Mouse (Mus musculus) liver, embryonic 14.5 days (tissue): ENCODE results near the gene Rfc5. TPM values are rescaled to one million over a fixed set of nuclear protein-coding genes. Genes with fewer than 3 reads are reported as not detected.

ENCODE experiments used
- ATAC-seq: fragments of 200-750 bp; cut with Nextera tagmentation; 2 replicates; pipeline ENCODE4 v1.8.0; 2017; ENCODE audit warnings: moderate number of reproducible peaks, mild to moderate bottlenecking, moderate library complexity; ENCODE audit not compliant: insufficient read depth
- DNase-seq, 3 experiments: peaks; one replicate each; pipeline ENCODE4 v3.0.0-alpha.2; 2012 to 2013; ENCODE audit warnings: low read depth in 3 of 3, low spot score in 3 of 3
- H3K27ac ChIP-seq: fragments of 300-500 bp; sonication (generic); 2 replicates; pipeline ENCODE4 v1.5.1; 2014; ENCODE audit warnings: moderate library complexity, mild to moderate bottlenecking, control low read depth, inconsistent platforms
- H3K27me3 ChIP-seq: fragments of 300-500 bp; sonication (generic); 2 replicates; pipeline ENCODE4 v1.6.1; 2014; ENCODE audit warnings: mild to moderate bottlenecking, low read length, moderate library complexity; ENCODE audit not compliant: control insufficient read depth, insufficient read depth
- H3K36me3 ChIP-seq: fragments of 300-500 bp; sonication (generic); replicated peaks from 2 replicates; pipeline ENCODE4 v1.6.1; 2014; ENCODE audit warnings: low read depth; ENCODE audit not compliant: control insufficient read depth, insufficient read depth
- H3K4me1 ChIP-seq, 2 experiments: fragments of 200-500 bp in 1 of 2; fragments of 300-500 bp in 1 of 2; sonication (generic) in 1 of 2; replicated peaks; 2 replicates each; pipeline ENCODE4 v1.6.1; 2012 to 2014; ENCODE audit warnings: antibody characterized with exemption in 1 of 2, inconsistent platforms in 1 of 2, low read length in 1 of 2; ENCODE audit not compliant: control insufficient read depth in 2 of 2, insufficient read depth in 2 of 2
- H3K4me2 ChIP-seq: fragments of 300-500 bp; sonication (generic); 2 replicates; pipeline ENCODE4 v1.6.1; 2014; ENCODE audit warnings: low read depth, mild to moderate bottlenecking, control low read depth, moderate library complexity
- H3K4me3 ChIP-seq, 2 experiments: fragments of 200-500 bp in 1 of 2; fragments of 300-500 bp in 1 of 2; sonication (generic) in 1 of 2; 2 replicates each; pipeline ENCODE4 v1.5.1; 2012 to 2014; ENCODE audit warnings: low read depth in 2 of 2, low read length in 2 of 2, mild to moderate bottlenecking in 2 of 2, control low read depth in 1 of 2, inconsistent platforms in 1 of 2, moderate library complexity in 1 of 2; ENCODE audit not compliant: insufficient read depth in 1 of 2
- H3K9ac ChIP-seq: fragments of 300-500 bp; sonication (generic); replicated peaks from 2 replicates; pipeline ENCODE4 v1.6.1; 2014; ENCODE audit warnings: mild to moderate bottlenecking, control low read depth, moderate library complexity
- H3K9me3 ChIP-seq: fragments of 300-500 bp; sonication (generic); 2 replicates; pipeline ENCODE4 v1.6.1; 2016; ENCODE audit warnings: low read length, mixed read lengths; ENCODE audit not compliant: control insufficient read depth
- CTCF ChIP-seq: IDR thresholded peaks from 2 replicates; pipeline ENCODE4 v1.5.1; 2016; ENCODE audit warnings: antibody characterized with exemption, low read depth, control low read depth
- EP300 ChIP-seq: IDR thresholded peaks from 2 replicates; pipeline ENCODE4 v1.6.1; 2016; ENCODE audit warnings: antibody characterized with exemption, low read depth
- WGBS: fragments of 180-500 bp; shearing (Covaris S2); extraction: QIAGEN DNeasy Blood & Tissue Kit; methylation state at CpG from one replicate; pipeline ENCODE4 v1.1.7; 2014; ENCODE audit not compliant: insufficient replicate concordance; 5-methylcytosine and 5-hydroxymethylcytosine counted together
- polyA plus RNA-seq, 2 experiments: library from polyadenylated mRNA; depleted of rRNA in 1 of 2; stranded (reverse) in 1 of 2; unstranded in 1 of 2; fragments of >200 nt; fragmentation: Nextera tagmentation in 1 of 2; extraction: Ambion mirVana in 1 of 2; gene quantifications; 2 replicates each; pipeline versions ENCODE4 v1.2.1 to v1.2.3; 2012 to 2014

The Rfc5 gene
- polyA plus RNA-seq, 2 experiments: 24.1 to 52.2 TPM

DNA sequence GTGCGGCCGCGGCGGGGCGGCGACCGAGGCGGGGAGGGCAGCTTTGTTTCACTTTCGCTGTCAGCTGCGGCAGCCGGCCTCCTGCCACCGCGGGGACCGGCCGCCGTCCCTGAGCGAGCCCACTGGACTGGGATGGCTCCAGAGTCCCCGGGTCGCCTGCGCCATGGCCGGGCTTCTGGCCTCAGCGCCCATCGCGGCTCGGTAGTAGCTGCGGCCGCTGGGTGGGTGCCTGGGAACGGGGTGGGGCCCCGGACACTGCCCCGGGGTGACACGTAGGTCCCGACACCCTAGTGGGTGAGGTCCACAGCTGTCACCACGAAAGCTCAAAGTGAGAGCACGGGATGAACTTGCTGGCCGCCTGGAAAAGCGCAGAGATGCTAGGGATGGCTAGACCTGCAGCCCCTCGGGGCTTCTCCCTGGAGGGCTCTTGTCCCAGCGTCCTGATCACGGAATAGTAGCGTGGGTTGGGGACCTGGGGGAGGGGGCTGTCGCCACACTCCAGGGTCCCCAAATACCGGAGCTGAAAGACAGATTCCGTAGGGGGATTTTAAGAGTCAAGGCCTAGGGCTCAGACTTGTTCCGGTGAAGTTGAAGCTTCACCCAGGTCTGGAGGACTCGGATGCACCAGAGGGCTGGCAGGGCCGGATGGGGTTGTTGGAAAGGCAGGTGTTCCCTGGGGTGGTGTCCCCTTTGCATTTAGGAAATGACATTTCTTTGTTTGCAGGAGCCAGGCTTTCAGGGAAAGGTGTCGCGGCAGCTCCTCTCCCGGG, 31.2 kb downstream of the Rfc5 start:
- Histone ChIP-seq H3K4me2 (peak overlapping the region; percentile 97), H3K9ac (peak overlapping the region; percentile 86), H3K36me3 (no peaks in the 10 kb centered on the region), H3K27me3 (peaks cover 16% of the 10 kb centered on the region), H3K27ac (peak overlapping the region; percentile 45; the same call in 1 of the 2 replicates), H3K4me1 (peaks cover 12 to 34% of the 10 kb centered on the region in 2 experiments), H3K4me3 (peak overlapping the region; percentile 67 to 94), H3K9me3 (no peaks in the 10 kb centered on the region)
- TF ChIP-seq EP300 (no peak), CTCF (no peak)
- WGBS: 2% methylated on average over 41 of the region's 49 CpGs
- DNase-seq (no peak), ATAC-seq (peak; percentile 55)

DNA sequence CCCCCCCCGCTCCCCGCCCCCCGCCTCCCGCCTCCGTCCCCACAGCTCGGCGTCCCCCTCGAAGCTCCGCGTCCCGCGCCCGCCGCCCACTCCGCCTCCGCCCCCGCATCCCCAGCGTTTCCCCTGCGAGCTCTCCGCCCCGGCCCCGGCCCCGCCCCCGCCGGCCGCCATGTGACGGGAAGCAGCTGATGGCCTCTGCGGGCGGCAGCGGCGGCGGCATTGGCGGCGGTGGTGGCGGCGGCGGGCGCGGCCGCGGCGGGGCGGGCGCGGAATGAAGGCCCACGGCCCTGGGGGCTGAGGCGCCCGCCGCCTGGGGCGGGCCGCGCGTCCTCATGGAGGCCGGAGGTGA, 31.7 kb downstream of the Rfc5 start, which contains the start of gene Wsb2:
TSS of gene Wsb2 (plus strand) at position 176 of the 349 bp plus-strand sequence.
- no peak for TF ChIP-seq EP300
- no peak for TF ChIP-seq CTCF
- ATAC-seq (peak; percentile 68), DNase-seq (peak; percentile 38 to 47 (median 45))
- H3K4me2 ChIP-seq: peak within 1 kb of the TSS; percentile 97
- H3K4me3 ChIP-seq: peak within 1 kb of the TSS; percentile 67 to 94
- peak within 1 kb of the TSS; percentile 86 for H3K9ac ChIP-seq
- under 1% methylated on average over 34 of the region's 54 CpGs for WGBS
- H3K27ac ChIP-seq: peak within 1 kb of the TSS; percentile 45
- peaks cover 16% of the 10 kb centered on the region for H3K27me3 ChIP-seq
- H3K36me3 ChIP-seq: no peaks in the 10 kb centered on the region
- H3K9me3 ChIP-seq: no peaks in the 10 kb centered on the region
- peaks cover 12 to 32% of the 10 kb centered on the region in 2 experiments for H3K4me1 ChIP-seq

DNA sequence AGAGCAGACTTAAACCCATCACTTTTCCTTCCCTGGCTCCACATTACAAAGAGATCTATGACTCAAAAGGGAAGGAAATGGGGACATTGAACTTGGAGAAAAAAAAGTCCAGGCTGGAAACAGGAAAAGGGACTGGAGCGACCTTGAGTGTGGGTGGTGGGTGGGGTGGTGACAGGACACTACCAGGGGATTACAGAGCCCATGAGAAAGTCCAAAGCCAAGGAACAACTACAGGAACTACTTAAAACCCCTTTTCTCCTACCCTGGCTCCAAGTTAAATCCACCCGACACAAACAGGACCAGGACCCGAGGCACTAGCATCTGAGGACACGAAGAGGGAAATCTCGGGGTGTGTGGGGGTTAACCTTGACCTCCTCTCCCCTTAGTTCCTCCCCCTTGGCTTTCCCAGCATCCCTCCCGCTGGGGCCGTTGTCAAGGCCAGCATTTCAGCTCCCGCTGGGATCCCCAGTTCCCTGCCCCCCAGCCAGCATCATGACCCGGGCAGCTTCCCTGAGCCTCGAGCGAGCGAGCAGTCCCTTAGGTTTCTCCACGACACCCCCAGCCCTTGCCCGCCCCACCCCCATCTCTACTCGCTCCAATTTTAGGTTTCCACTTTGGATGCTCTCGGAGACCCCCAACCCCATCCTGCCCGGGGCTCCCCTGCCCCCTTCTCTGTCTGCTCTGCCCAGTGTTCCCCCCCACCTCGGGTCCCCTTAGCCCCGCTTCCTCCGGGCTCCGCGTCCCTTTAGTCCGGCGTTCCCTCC, 32.3 kb downstream of the Rfc5 start:
- peaks cover 12 to 30% of the 10 kb centered on the region in 2 experiments for H3K4me1 ChIP-seq
- TF ChIP-seq CTCF: no peak
- no peak for TF ChIP-seq EP300
- H3K36me3 ChIP-seq: no peaks in the 10 kb centered on the region
- peak; percentile 8; the same call in 1 of the 2 replicates for ATAC-seq
- H3K9me3 ChIP-seq: no peaks in the 10 kb centered on the region
- WGBS: under 1% methylated on average over 24 of the region's 24 CpGs
- DNase-seq: no peak
- H3K4me3 ChIP-seq: peak overlapping the region; percentile 37 to 94
- H3K4me2 ChIP-seq: peak overlapping the region; percentile 97
- H3K27ac ChIP-seq: no peak overlapping the region; the same call in 1 of the 2 replicates
- H3K9ac ChIP-seq: peak overlapping the region; percentile 86
- H3K27me3 ChIP-seq: peaks cover 16% of the 10 kb centered on the region

GRCm38 (mm10) chr5:117355648-117356303, 33.1 kb downstream of the Rfc5 start:
- TF ChIP-seq EP300: no peak
- 0 out of 2 replicates have a peak, but pooled peaks have one; percentile 35 for TF ChIP-seq CTCF
- H3K4me3 ChIP-seq: no peak overlapping the region
- H3K4me2 ChIP-seq: peak overlapping the region; percentile 97
- peaks cover 16% of the 10 kb centered on the region for H3K27me3 ChIP-seq
- H3K27ac ChIP-seq: no peak overlapping the region
- DNase-seq: no peak
- no peak for ATAC-seq
- peaks cover 7 to 24% of the 10 kb centered on the region in 2 experiments for H3K4me1 ChIP-seq
- 26% methylated on average over 14 of the region's 14 CpGs for WGBS
- no peaks in the 10 kb centered on the region for H3K9me3 ChIP-seq
- H3K9ac ChIP-seq: no peak overlapping the region; the same call in 1 of the 2 replicates
- no peaks in the 10 kb centered on the region for H3K36me3 ChIP-seq
